Mouse (Mus musculus) embryo, embryonic 11 days (tissue): Measurements from ENCODE around the gene Rexo1.
A peak's percentile ranks its signal among the peaks of the same experiment; 100 is the strongest.
"Not testable (repeated sequence)": the region's sequence is repeated elsewhere in the genome, so short reads cannot be mapped to it uniquely, and the experiment has no call there.

Experiments
- DNase-seq: peaks from one replicate; pipeline ENCODE4 v3.0.0-alpha.2; 2015

The Rexo1 gene

GRCm38 (mm10) chr10:80561116-80561944, at the start of gene Rexo1:
Gene Rexo1, minus strand, starts transcription at chr10:80561560.
- DNase-seq: peak; percentile 97

DNA sequence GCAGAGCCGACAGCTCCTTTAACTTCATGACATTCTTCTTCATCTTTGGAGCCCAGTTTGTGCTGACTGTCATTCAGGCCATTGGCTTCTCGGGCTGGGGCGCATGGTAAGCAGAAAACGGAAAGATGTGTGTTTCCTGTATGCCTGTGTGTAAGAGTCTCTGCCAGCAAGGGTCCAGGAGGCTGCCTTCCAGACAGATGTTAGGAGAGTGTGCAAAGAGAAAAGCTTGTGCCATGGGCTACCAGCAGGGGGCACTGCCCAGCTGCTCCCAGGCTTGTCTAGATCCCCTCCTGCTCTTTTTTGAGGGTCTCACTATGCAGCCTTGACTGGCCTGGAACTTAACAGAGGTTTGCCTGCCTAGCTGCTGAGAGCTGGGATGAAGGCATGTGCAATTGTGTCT, 49.7 kb upstream of the Rexo1 start:
- DNase-seq: peak; percentile 61

GRCm38 (mm10) chr10:80610116-80610785, 48.9 kb upstream of the Rexo1 start:
- no peak for DNase-seq

DNA sequence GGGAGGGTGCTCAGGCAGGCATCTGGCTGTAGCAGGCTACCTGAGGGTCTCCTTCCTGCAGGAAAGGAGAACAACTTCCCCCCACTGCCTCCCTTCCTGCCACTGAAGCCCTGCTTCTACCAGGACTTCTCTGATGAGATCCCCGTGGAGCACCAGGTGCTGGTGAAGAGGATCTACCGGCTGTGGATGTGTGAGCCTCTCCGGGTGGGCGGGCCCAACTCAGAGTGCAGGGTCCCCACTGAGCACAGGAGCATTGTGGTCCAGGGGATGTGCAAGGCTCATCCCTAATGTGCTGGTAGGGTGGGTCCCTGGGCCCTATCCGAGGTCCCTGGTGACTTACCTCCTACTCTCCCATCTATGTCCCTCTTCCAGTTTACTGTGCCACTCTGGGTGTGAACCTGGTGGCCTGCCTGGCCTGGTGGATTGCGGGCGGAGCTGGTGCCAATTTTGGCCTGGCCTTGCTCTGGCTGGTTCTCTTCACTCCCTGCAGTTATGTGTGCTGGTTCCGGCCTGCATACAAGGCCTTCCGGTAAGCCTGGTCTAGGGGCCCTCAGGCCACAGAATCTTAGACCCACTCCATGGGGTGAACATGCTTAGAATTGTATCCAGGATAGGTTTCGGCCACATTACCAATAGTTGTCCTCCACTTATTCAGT, 48.0 kb upstream of the Rexo1 start:
- DNase-seq: no peak

DNA sequence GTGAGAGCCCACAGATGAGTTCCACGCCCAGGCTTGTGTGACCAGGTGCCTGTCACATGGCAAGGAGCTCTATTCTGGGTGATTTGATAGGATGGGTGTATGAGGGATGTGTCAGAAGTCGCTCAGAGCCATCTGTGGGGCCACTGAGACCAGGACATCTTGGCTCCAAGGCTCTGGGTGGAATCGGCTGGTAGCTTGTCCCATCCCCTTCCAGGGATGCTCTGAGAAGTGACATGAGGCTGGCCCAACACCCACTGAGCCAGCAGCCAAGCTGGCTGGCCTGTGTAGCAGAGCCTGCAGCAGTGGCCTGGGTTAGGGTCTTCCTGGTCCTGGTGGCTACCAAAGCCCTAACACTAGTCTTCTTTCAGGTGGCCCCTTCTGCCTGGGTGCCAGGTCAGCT, 47.1 kb upstream of the Rexo1 start:
- no peak for DNase-seq

- no peak for DNase-seq
Measured at GRCm38 (mm10) chr10:80606737-80607350, 45.5 kb upstream of the Rexo1 start.

DNA sequence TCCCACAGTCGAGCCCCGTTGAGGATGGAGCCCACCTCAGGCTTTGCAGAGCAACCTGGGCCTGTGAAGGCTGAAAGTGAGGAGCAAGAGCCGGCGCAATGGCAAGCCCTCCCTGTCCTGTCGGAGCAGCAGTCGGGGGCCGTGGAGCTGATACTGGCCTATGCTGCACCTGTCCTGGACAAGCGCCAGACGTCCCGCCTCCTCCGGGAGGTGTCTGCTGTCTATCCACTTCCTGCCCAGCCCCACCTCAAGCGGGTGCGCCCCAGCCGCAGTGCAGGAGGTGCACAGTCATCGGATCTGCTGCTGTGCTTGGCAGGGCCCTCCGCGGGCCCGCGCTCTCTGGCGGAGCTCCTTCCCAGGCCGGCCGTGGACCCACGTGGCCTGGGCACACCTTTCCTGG, 44.9 kb upstream of the Rexo1 start:
- DNase-seq: no peak

GRCm38 (mm10) chr10:80605721-80606120, 44.4 kb upstream of the Rexo1 start, which contains the start of gene Gm49322:
Gene Gm49322, plus strand, starts transcription at chr10:80606021.
- not testable (repeated sequence) for DNase-seq

DNA sequence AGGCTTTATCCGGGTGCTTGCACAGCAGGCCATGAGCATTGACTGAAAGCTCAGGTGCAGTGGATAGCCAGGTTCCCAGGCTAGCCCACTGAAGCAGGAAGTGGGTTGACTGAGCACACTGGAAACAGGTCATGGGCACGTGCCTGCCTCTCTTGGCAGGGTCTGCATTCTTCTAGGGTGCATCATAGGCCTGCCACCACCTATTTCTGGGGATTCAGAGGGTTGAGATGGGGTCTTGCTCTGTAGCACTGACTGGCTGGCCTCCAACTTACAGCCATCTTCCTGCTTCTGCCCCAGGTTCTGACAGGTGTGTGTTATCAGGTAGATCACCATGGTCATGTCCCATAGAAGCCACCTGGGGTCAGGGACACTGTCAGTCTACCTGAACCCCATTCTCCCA, 43.6 kb upstream of the Rexo1 start:
- no peak for DNase-seq

- no peak for DNase-seq
Measured at GRCm38 (mm10) chr10:80604001-80604509, 42.7 kb upstream of the Rexo1 start.

- DNase-seq: no peak
Measured at GRCm38 (mm10) chr10:80603364-80603763, 42.0 kb upstream of the Rexo1 start.

- DNase-seq: peak; percentile 99
Measured at GRCm38 (mm10) chr10:80602698-80603325, 41.5 kb upstream of the Rexo1 start, which contains the start of the genes Scamp4 and Adat3. Gene Scamp4, plus strand, starts transcription at chr10:80602872. Gene Adat3, plus strand, starts transcription at chr10:80602880.

- no peak for DNase-seq
Measured at GRCm38 (mm10) chr10:80596318-80596717, 35.0 kb upstream of the Rexo1 start.

DNA sequence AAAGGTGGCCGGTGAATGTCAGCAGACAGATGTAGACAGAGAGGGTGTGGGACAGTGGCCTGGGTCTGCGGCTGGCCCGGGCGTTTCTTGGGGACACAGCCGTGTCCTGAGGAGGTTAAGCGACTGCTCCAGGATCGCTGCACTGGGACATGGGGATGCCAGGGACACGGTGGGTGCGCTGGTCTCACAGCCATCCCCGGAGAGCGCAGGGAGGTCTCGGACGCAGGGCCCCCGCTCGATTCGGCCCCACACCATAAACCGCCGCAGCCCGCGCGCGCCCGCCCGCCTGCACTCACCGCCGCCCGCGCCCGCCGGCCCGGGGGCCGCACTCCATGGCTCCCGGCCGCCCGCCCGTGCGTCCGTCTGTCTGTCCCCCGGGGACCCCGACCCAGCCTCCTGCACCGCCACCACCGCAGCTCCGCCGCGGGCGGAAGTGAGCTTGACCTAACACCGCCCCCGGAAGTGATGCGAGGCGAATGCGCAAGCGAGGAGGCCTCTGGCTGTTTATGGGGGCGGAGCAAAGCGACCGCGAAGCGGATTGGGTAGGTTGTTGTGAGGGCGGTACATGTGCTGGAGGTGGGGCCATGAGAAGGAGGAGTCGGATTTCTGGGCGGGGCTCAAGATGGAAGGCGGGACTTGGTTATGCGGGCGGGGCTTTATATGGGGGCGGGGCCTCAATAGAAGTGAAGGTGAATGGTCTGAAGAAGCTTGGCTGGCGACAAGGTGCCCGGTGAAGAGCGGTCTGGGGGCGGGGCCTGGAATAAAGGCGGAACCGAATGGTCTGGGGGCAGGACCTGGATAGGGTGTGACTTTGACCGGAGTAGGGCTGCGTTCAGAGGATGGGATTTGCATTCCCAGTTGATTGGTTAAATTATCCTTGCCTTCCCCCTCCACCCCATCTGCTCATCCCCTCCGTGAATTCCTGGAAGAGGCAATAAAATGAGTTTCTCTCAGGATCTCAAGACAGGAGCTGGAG, 28.8 kb upstream of the Rexo1 start, which contains the start of gene Abhd17a:
Gene Abhd17a (minus strand): TSS at position 463 of the 976 bp plus-strand sequence.
- peak; percentile 99 for DNase-seq

- DNase-seq: no peak
Measured at GRCm38 (mm10) chr10:80589127-80589878, 27.9 kb upstream of the Rexo1 start.

GRCm38 (mm10) chr10:80587305-80587657, 25.9 kb upstream of the Rexo1 start:
- no peak for DNase-seq

- no peak for DNase-seq
Measured at GRCm38 (mm10) chr10:80586407-80587304, 25.3 kb upstream of the Rexo1 start.

- DNase-seq: no peak
Measured at GRCm38 (mm10) chr10:80585581-80585980, 24.2 kb upstream of the Rexo1 start.
